Mouse (Mus musculus) hindbrain, embryonic 13.5 days (tissue): ENCODE results near the gene Wasf2. TPM values are rescaled to one million over a fixed set of nuclear protein-coding genes. Genes with fewer than 3 reads are reported as not detected.

ENCODE experiments used
- ATAC-seq: fragments of 200-750 bp; cut with Nextera tagmentation; 2 replicates; pipeline ENCODE4 v1.8.0; 2017; ENCODE audit warnings: moderate TSS enrichment; ENCODE audit not compliant: low FRiP score
- H3K27ac ChIP-seq: fragments of 300-500 bp; sonication (generic); 2 replicates; pipeline ENCODE4 v1.5.1; 2015; ENCODE audit warnings: inconsistent platforms, mild to moderate bottlenecking, moderate library complexity
- H3K27me3 ChIP-seq: fragments of 300-500 bp; sonication (generic); 2 replicates; pipeline ENCODE4 v1.6.1; 2015; ENCODE audit warnings: mild to moderate bottlenecking, inconsistent platforms
- H3K36me3 ChIP-seq: fragments of 300-500 bp; sonication (generic); 2 replicates; pipeline ENCODE4 v1.6.1; 2015; ENCODE audit warnings: mild to moderate bottlenecking, inconsistent platforms
- H3K4me1 ChIP-seq: fragments of 300-500 bp; sonication (generic); replicated peaks from 2 replicates; pipeline ENCODE4 v1.6.1; 2015; ENCODE audit warnings: inconsistent platforms
- H3K4me2 ChIP-seq: fragments of 300-500 bp; sonication (generic); 2 replicates; pipeline ENCODE4 v1.6.1; 2015; ENCODE audit warnings: inconsistent platforms, mild to moderate bottlenecking, moderate library complexity
- H3K4me3 ChIP-seq: fragments of 300-500 bp; sonication (generic); 2 replicates; pipeline ENCODE4 v1.5.1; 2015; ENCODE audit warnings: mild to moderate bottlenecking, inconsistent platforms
- H3K9ac ChIP-seq: fragments of 300-500 bp; sonication (generic); 2 replicates; pipeline ENCODE4 v1.6.1; 2015; ENCODE audit warnings: mild to moderate bottlenecking, inconsistent platforms
- H3K9me3 ChIP-seq: fragments of 300-500 bp; sonication (generic); 2 replicates; pipeline ENCODE4 v1.6.1; 2016; ENCODE audit warnings: inconsistent platforms
- WGBS: fragments of 180-500 bp; shearing (Covaris S2); methylation state at CpG from one replicate; pipeline ENCODE4 v1.1.7; 2015; 5-methylcytosine and 5-hydroxymethylcytosine counted together
- polyA plus RNA-seq: library from polyadenylated mRNA; unstranded; fragments of >200 nt; fragmentation: Nextera tagmentation; extraction: Ambion mirVana; gene quantifications from 2 replicates; pipeline ENCODE4 v1.2.1, GENCODE M21; 2015

Gene Wasf2
- polyA plus RNA-seq, 1 experiment from 2014 or later: 35.4 TPM

DNA sequence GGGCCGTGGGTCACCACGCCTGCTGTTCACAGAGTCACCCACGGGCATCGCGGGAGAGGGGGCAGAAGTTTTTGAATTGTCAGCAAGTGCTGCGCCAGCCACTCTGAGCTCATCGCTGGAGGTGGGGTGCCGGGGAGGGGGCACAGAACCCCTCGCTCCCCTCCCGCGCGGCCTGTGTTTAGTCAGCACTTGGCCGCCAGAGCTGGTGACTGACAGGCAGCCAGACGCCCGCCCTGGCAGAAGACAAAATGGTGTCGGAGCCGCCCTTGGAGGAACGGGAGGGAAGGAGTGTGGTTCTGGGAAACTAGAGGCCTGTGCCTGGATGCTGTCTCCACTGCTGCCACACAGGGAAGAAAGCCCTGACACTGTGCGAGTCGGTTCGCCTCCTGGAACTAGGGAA, 70.0 kb downstream of the Wasf2 start:
- H3K9ac ChIP-seq: peak overlapping the region; percentile 36; the same call in 1 of the 2 replicates
- no peaks in the 10 kb centered on the region for H3K27me3 ChIP-seq
- H3K4me1 ChIP-seq: peaks cover 78% of the 10 kb centered on the region
- no peak overlapping the region for H3K4me2 ChIP-seq
- no peak overlapping the region for H3K4me3 ChIP-seq
- peak overlapping the region; percentile 66 for H3K27ac ChIP-seq
- WGBS: 32% methylated on average over 21 of the region's 21 CpGs
- no peaks in the 10 kb centered on the region for H3K9me3 ChIP-seq
- no peak for ATAC-seq
- H3K36me3 ChIP-seq: peaks cover 11% of the 10 kb centered on the region

DNA sequence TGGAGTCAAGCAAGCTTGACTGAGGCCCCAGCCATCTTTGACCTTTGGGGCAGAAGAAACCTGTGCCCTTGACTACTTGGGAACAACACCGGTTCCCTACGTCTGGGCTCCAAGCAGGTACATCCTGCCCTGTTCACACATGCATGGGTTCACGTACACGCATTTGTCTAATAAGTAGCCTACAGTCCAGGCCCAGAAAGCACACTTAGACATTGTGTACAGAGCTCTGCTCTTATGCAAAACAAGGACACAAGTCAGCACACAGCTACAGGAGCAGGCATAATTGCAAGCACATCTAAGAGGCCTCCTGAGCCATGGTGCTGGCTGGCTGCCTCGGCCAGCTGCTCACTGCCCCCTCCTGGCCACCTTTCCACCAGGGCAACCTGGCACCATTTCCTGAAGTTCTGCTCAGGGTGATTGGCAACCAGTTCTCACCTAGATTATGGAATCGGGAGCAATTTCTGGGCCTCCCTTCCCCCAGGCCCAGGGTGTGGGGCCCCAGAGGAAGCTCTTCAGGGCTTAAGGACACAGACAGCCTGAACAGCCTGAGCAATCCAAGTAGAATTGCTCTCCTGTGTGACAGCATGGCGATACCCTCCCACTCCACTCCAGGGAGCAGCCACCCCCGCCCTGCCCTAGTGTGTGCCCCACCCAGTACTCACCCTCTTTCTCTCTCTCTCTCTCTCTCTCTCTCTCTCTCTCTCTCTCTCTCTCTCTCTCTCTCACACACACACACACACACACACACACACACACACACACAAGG, 70.9 kb downstream of the Wasf2 start:
- H3K4me1 ChIP-seq: peaks cover 71% of the 10 kb centered on the region
- ATAC-seq: no peak
- WGBS: 67% methylated on average over 8 of the region's 8 CpGs
- H3K9me3 ChIP-seq: no peaks in the 10 kb centered on the region
- peak overlapping the region; percentile 66 for H3K27ac ChIP-seq
- no peak overlapping the region for H3K4me3 ChIP-seq
- H3K36me3 ChIP-seq: peaks cover 2% of the 10 kb centered on the region; the same call in 1 of the 2 replicates
- no peaks in the 10 kb centered on the region for H3K27me3 ChIP-seq
- no peak overlapping the region for H3K4me2 ChIP-seq
- no peak overlapping the region; the same call in 1 of the 2 replicates for H3K9ac ChIP-seq

DNA sequence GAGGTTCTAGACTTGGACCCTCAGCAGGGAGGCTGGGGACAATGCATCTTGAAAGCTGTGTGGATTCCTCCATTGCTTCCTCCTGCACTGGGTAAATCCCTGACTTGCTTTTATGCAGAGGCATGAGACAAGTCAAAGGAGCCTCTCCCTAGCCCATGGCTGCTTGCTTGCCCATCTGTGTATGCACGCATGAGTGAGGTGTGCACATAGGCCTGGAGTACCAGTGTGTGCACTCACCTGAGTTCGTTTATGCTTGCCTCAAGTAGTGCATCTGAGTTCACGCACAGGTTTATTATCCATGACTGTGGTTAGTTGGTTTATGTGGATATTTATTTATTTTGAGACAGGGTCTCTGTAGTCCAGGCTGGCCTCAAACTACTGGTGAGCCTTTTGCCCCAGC, 71.9 kb downstream of the Wasf2 start:
- H3K4me2 ChIP-seq: no peak overlapping the region
- H3K4me3 ChIP-seq: no peak overlapping the region
- 94% methylated on average over 3 of the region's 3 CpGs for WGBS
- H3K9ac ChIP-seq: no peak overlapping the region
- H3K27me3 ChIP-seq: no peaks in the 10 kb centered on the region
- peaks cover 60% of the 10 kb centered on the region for H3K4me1 ChIP-seq
- no peak overlapping the region for H3K27ac ChIP-seq
- no peak for ATAC-seq
- H3K36me3 ChIP-seq: no peaks in the 10 kb centered on the region
- no peaks in the 10 kb centered on the region for H3K9me3 ChIP-seq

DNA sequence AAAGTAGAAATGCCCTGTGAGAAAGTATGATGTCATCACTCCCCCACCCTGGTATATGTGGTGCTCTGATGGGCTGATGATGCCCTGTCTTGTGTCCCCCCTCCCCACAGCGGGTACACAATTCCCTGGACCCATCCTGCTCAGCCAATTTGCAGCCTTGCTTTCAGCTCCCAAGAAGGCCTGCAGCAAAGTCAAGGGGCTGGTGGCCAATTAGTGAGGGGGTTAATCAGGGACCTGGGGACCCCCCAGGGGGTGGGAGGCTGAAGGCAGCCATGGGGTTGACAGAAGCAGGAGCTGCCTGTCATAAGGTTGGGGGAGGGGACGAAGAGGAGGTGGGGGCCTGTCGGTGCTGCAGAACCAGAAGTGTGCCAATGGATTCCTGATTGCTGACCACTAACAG, 73.3 kb downstream of the Wasf2 start:
- WGBS: 62% methylated on average over 3 of the region's 3 CpGs

DNA sequence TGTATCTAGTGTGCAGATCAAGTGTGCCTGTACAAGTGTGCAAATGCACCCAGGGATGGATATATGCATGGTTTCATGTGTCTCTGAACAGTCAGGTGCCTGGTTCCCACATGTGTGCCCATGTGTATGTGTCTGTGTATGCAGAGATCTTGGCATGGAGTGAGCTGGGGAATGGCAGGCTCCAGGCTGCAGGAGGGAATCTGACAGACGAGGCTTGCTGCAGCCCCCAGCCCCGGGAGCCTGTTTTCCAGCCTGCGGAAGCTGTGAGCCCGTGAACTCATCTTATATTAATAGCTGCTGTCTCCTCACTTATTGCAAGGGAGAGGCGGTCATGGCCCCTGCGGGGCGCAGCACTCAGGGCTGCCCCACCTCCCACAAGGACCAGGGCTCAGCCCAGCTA, 74.1 kb downstream of the Wasf2 start:
- Histone ChIP-seq H3K27ac (peak overlapping the region; percentile 68), H3K36me3 (no peaks in the 10 kb centered on the region), H3K4me1 (peaks cover 39% of the 10 kb centered on the region), H3K9ac (peak overlapping the region; percentile 36; the same call in 1 of the 2 replicates), H3K4me2 (no peak overlapping the region), H3K4me3 (no peak overlapping the region), H3K27me3 (peaks cover 8% of the 10 kb centered on the region; the same call in 1 of the 2 replicates), H3K9me3 (no peaks in the 10 kb centered on the region)
- 32% methylated on average over 7 of the region's 7 CpGs for WGBS
- ATAC-seq: no peak

More for the DNA sequence above, 73.3 kb downstream of the Wasf2 start:
- ATAC-seq: peak; percentile 34; the same call in 1 of the 2 replicates
- Histone ChIP-seq H3K4me3 (no peak overlapping the region), H3K27ac (peak overlapping the region; percentile 44; the same call in 1 of the 2 replicates), H3K9me3 (no peaks in the 10 kb centered on the region), H3K36me3 (no peaks in the 10 kb centered on the region), H3K27me3 (peaks cover 7% of the 10 kb centered on the region; the same call in 1 of the 2 replicates), H3K4me1 (peaks cover 47% of the 10 kb centered on the region), H3K9ac (0 out of 2 replicates have a peak overlapping the region, but pooled peaks have one; percentile 13), H3K4me2 (no peak overlapping the region)

DNA sequence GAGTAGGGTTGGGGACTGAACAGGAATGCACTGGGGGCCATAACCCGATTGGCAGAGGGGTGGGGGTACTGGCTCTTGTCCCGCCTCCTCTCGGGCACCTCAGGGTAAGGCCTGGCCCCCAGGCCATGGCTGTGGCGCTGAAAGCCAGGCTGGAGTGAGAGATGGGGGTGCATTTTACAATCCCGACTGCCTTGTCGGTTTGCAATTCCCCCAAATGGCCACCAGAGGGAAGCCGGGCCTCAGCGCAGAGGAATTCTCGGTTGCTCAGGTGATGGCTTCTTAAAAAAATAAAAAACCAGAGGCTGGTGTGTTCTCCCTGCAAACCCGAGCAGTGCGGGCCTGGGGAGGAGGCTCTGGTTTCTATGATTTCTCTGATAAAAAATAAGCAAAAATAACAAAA, 79.1 kb downstream of the Wasf2 start:
- WGBS: 6% methylated on average over 11 of the region's 11 CpGs
- Histone ChIP-seq H3K36me3 (no peaks in the 10 kb centered on the region), H3K4me1 (peaks cover 27% of the 10 kb centered on the region), H3K27ac (no peak overlapping the region), H3K4me2 (no peak overlapping the region), H3K4me3 (no peak overlapping the region), H3K27me3 (peaks cover 46% of the 10 kb centered on the region), H3K9me3 (no peaks in the 10 kb centered on the region), H3K9ac (no peak overlapping the region)
- ATAC-seq: peak; percentile 19; the same call in 1 of the 2 replicates

DNA sequence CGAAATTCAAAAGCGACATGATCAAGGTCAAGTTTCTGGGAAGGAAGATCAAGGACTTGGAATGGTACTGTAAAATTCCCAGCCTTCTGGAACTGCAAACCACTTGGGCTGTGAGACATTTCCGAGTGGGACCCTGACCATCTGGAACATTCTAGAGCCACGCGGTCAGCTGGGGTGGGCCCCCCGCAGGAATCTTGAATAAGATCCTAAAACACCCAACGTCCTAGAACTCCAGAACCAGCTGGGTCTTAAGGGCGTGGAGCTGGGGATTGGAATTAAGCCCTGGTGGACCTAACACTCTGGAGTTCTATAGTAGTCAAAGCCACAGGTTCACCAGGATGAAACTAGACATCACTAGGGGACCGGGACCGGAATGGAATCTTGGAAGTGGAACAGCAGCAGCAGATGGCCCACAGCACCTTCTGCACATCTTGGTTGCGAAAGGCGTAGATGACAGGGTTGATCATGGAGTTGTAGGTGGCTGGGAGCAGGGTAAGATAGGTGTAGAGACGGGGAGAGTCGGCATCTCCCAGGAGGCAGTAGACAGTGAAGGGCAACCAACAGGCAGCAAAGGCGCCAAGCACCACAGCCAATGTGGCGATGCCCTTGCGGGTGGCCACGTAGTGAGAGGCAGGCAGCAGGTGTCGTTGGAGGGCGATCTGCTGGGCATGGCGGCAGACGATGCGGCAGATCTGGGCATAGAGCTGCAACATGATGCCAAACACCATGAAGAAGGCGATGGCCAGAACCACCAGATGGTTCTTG, 79.9 kb downstream of the Wasf2 start:
- Histone ChIP-seq H3K27ac (no peak overlapping the region), H3K36me3 (no peaks in the 10 kb centered on the region), H3K9me3 (no peaks in the 10 kb centered on the region), H3K4me2 (no peak overlapping the region), H3K9ac (no peak overlapping the region), H3K27me3 (peaks cover 54% of the 10 kb centered on the region), H3K4me1 (peaks cover 19% of the 10 kb centered on the region), H3K4me3 (no peak overlapping the region)
- no peak for ATAC-seq
- 93% methylated on average over 24 of the region's 24 CpGs for WGBS

DNA sequence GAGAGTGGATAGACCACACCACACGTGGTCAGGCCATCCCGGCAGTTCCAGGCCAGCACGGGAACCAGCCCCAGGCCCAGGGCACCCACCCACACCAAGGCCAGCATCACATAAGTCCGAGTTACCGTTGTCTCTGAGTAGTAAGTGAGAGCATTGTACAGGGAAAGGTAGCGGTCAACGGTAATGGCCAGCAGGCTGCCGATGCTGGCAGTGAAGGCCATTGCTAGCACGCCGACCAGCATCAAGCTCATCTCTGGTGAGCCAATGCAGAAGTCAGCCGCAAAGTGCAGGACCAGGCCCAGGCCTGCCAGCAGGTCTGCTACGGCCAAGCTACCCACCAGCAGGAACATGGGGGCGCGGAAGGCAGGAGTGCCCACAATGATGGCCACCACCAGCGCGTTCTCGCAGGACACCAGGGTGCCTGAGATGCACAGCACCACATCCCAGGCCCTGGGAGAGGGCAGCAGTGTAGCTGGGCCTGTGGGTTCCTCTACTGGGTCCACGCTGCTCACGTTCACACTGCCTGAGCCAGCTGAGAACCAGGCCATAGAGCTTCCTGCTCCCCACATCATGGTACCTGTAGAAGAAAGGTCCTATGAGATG, 80.6 kb downstream of the Wasf2 start:
- H3K4me1 ChIP-seq: peaks cover 19% of the 10 kb centered on the region
- WGBS: 94% methylated on average over 19 of the region's 19 CpGs
- H3K27ac ChIP-seq: no peak overlapping the region
- no peak overlapping the region for H3K4me3 ChIP-seq
- H3K9ac ChIP-seq: no peak overlapping the region
- no peaks in the 10 kb centered on the region for H3K9me3 ChIP-seq
- H3K36me3 ChIP-seq: no peaks in the 10 kb centered on the region
- H3K4me2 ChIP-seq: no peak overlapping the region
- peaks cover 61% of the 10 kb centered on the region for H3K27me3 ChIP-seq
- no peak for ATAC-seq

DNA sequence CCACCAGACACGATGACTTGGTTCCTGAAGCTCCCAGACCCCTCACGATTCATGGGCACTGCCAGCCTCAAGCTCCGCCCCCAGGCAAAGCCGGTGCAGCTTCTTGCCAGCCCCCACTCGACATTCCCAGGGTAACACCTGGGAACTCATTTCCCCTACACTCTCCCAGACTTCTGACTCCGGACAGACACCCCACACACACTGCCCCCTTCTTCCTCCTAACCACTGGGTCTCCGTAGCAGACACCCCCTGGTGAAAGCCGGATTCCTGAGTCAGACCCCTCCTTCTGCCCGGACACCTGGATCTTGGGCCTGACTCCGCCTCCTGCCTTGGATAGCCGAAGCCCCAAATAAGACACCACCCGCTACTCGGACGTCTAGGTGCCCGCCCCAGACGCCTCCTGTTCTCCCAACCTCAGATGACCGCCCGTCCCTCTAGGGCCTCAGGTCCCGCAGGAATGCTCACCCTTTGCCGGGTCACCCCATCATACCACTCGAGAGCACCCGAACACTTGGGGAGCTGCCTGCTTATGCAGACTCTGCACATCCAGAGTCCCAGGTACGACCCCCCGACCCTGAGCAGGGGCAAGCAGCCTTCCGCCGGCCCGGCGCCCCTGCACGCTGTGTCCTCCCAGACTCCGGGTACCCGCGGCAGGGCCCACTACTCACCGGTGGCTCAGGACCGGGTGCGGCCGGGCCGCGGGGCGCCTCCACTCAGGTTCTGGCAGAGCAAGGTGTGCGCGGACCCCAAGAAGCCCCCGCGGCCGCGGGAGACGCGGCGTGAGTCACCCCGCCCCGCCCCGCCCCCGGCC, 81.7 kb downstream of the Wasf2 start, which contains the start of the genes Cd164l2 and Gpr3:
TSS of gene Cd164l2 (plus strand) at position 381 of the 811 bp plus-strand sequence.
TSS of gene Gpr3 (minus strand) at position 786 of the 811 bp plus-strand sequence.
- WGBS: 2% methylated on average over 51 of the region's 52 CpGs
- H3K36me3 ChIP-seq: no peaks in the 10 kb centered on the region
- H3K9me3 ChIP-seq: no peaks in the 10 kb centered on the region
- H3K4me3 ChIP-seq: peak within 1 kb of the TSS; percentile 66
- peak; percentile 74 for ATAC-seq
- peaks cover 19% of the 10 kb centered on the region for H3K4me1 ChIP-seq
- peak within 1 kb of the TSS; percentile 81 for H3K9ac ChIP-seq
- H3K4me2 ChIP-seq: peak within 1 kb of the TSS; percentile 95
- peaks cover 62% of the 10 kb centered on the region for H3K27me3 ChIP-seq
- no peak within 1 kb of the TSS for H3K27ac ChIP-seq

DNA sequence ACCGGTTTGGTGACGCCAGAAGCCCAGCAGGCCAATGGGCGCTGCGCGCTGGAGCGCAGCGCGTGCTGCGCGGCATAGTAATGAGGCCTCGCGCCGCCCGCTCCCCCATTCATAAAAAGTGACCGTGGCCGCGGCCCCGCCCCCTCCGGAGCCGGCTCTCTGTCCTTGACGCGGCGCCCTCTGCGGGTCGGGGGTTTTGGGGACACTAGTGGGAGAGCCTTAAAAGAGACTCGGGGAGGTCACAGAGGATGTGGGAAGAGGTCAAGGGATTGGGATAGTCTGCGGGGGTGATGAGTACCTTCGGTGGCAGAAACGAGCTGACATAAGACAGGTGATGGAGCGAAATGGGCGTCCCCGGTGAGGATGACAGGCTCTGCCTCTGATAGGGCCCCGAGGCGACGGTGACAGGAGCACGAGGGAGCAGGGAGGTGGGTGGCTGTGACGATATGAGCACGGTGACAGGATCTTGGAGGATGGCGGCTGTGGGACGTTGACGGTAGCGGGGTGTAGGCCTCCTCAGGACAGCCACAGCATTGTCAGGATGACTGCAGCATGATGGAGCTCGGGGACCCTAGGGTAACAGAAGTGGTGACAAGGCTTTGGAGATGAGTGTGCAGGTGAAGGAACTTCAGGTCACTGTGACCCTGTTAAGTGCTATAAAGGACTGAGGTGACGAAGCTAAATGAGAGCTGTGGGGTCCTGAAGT, 82.4 kb downstream of the Wasf2 start:
- H3K9me3 ChIP-seq: no peaks in the 10 kb centered on the region
- H3K4me2 ChIP-seq: peak overlapping the region; percentile 95
- peaks cover 23% of the 10 kb centered on the region for H3K4me1 ChIP-seq
- 2% methylated on average over 44 of the region's 44 CpGs for WGBS
- ATAC-seq: peak; percentile 79
- H3K9ac ChIP-seq: peak overlapping the region; percentile 81
- H3K4me3 ChIP-seq: peak overlapping the region; percentile 66
- H3K36me3 ChIP-seq: no peaks in the 10 kb centered on the region
- no peak overlapping the region for H3K27ac ChIP-seq
- H3K27me3 ChIP-seq: peaks cover 62% of the 10 kb centered on the region

DNA sequence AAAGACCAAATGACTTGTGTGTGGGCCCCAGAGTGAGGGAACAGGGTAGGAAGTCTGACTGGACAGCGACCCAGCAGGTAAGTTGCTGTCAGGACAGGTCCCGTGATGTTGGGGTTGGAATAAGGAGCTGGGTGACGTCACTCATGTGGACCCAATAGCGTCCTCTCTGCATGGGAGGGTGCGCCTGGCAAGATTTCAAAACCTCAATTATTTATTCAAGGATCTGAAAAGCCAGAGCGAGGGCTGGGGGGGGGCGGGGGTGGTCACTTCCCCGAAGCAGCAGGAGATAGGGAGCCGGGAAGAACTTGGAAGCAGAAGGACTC, 82.9 kb downstream of the Wasf2 start:
- Histone ChIP-seq H3K4me2 (peak overlapping the region; percentile 95), H3K9ac (peak overlapping the region; percentile 81), H3K27ac (no peak overlapping the region), H3K4me1 (peaks cover 27% of the 10 kb centered on the region), H3K4me3 (peak overlapping the region; percentile 66), H3K9me3 (no peaks in the 10 kb centered on the region), H3K36me3 (no peaks in the 10 kb centered on the region), H3K27me3 (peaks cover 59% of the 10 kb centered on the region)
- WGBS: 2% methylated on average over 8 of the region's 9 CpGs
- no peak for ATAC-seq
